Mouse (Mus musculus) heart, postnatal 10 days (tissue): Measurements from ENCODE around the gene Gimap7. TPM values are rescaled to one million over a fixed set of nuclear protein-coding genes. Genes with fewer than 3 reads are reported as not detected.

Source experiments
- DNase-seq, 2 experiments: peaks; one replicate each; pipeline ENCODE4 v3.0.0; 2021
- intact Hi-C: fragments of 180-260 bp; cut with DNase I; formaldehyde crosslinking; loops from one replicate; pipeline ENCODE4 v1.15.1; 2025
- total RNA-seq, 2 experiments: library from RNA; stranded (reverse); gene quantifications; 2 replicates each; pipeline ENCODE4 v1.2.3; 2021

Gene Gimap7
- total RNA-seq, 2 experiments from 2014 or later: not detected

DNA sequence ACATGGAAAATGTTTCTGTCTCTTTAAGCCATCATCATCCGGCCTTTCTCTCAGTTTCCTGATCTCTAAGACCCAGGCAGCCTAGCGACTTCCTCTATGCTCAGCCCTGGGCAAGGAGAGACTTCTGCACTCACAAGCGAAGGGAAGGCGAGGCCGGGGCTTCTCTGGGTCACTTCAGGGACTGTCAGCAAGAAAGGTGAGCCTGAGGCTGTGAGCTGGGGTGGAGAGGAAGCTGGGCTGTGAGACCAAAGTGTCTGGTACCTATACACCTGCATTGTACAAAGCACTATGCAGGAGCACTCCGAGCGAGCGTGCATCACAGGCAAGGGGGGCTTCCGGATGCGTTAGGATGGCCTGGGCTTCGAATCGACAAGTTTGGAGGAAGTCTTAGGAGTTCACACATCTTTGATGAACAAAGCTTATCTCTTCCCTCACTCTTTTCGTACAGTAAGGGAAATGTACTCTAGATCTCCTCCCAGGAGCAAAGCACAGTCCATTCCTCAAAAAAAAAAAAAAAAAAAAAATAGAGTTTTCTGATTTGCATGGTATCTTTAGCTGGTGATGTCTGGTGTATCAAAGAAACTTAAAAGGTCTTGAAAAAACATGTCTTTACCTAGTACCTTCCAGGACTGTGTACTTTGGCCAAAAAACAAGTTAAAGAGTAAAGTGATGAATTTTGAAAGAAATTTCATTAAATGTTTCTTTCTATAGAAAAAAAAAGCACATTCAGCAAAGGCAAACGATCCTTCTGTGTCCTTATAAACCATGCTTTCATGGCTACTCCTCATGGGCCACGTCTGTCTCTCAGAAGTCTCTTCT, 20.7 kb downstream of the Gimap7 start, which contains the start of gene Gimap1:
Gimap1 (plus strand) TSS at position 94 of the 819 bp plus-strand sequence.
- peak; percentile 62 to 66 for DNase-seq

DNA sequence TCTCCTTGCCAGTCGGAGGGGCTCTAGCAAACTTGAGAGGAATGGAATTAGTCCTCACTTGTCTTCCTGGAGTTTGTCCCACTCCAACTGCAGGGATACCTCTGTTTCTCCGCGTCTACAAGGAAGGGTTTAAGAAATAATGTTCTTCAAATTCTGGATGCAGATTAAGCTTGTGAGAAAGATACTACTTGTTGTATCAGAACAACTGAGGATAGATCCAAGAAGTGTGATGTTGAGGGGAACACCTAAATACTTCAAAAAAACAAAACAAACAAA, 21.3 kb downstream of the Gimap7 start:
- no peak for DNase-seq
- intact Hi-C loops: no loop called here

More for the DNA sequence above, 20.7 kb downstream of the Gimap7 start, which contains the start of gene Gimap1:
- intact Hi-C loops: no loop called here

DNA sequence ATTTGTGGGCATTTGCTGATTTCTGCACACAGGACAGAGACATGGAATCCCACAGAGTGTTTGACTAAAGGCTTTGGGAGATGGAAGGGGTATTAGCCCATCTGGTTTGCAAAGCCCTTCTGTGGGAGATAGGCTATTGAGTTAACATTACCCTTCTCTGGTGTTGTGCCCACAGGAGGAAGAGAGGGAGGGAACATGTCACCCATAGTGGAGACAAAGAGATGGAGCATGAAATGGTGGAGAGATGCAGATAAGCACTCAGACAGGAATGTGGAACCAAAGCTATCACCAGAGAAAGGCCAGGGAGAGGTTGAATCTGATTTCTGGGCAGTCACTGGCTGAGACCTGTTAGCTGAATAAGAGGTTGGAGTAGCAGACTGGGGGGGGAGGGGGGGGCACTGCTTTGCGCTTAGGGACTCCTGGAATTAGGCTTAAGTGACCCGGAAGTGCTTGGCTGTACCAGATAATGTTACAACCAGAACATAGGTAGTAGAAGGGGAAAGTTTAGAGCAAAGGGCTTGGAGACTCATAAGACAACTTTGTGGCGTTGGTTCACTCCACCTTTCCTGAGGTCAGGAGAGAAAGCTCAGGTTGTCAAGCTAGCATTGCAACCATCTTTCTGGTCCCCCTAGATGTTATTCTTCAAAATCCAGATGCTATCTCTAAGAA, 22.2 kb downstream of the Gimap7 start:
- intact Hi-C loops: no loop called here
- no peak for DNase-seq

DNA sequence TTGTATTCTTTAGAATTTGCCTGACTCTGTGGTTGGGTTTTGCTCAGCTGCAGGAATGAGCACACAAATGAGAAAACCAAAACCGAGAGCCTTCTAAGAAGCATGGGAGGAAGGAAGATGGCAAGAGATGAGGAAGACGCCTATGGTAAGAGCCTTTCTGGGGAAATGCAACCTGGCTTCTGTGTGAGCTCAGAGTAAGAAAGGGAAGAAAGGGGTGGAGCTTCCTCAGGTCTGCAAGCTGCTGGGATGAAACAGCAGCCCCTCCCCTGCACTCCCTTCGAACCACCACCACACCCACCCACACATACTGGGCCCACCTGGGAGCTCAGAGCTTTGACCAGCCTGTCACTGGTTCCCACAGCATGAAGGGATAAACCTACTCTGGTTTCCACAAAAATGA, 22.9 kb downstream of the Gimap7 start:
- DNase-seq: no peak
- intact Hi-C loops: no loop called here

DNA sequence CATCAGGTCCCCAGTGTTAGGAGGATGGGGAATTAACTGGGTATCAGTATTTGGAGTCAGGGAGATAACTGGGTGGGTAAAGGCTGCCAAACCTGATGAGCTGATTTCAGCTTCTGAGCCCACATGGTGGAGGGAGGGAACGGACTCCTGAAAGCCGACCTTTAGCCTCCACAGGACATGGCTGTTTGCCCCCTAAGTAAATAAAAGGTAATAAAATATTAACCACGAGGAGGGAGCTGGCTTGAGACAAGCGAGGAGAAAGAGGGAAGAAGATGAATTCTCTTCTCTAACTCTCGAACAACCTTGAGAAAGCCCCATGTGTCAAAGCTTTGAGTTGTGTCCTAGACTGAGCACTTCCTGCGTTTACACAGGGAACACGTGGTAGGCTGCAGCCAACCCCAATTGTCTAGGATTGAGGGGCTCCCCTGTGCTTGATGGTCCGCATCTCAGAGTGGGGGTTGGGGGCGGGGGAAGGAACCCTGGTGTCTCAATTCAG, 23.3 kb downstream of the Gimap7 start:
- DNase-seq: no peak
- intact Hi-C loops: no loop called here

GRCm38 (mm10) chr6:48742422-48743351, 24.3 kb downstream of the Gimap7 start:
- intact Hi-C loops: no loop called here
- DNase-seq: peak in 1 of 2 experiments; percentile 10

GRCm38 (mm10) chr6:48745490-48745889, 27.1 kb downstream of the Gimap7 start:
- peak in 1 of 2 experiments; percentile 10 for DNase-seq
- intact Hi-C loops: no loop called here

- intact Hi-C loops: loop anchor here (1.0 to 2.0 kb wide), 3 partner anchors 39 to 99 kb away; partner anchors contain the start of genes Gimap4 and Gimap8
- DNase-seq: peak; percentile 67 to 68
Observed at GRCm38 (mm10) chr6:48745959-48746889, 27.8 kb downstream of the Gimap7 start, which contains the start of gene Gimap5. TSS of gene Gimap5 (plus strand) at chr6:48746197.

DNA sequence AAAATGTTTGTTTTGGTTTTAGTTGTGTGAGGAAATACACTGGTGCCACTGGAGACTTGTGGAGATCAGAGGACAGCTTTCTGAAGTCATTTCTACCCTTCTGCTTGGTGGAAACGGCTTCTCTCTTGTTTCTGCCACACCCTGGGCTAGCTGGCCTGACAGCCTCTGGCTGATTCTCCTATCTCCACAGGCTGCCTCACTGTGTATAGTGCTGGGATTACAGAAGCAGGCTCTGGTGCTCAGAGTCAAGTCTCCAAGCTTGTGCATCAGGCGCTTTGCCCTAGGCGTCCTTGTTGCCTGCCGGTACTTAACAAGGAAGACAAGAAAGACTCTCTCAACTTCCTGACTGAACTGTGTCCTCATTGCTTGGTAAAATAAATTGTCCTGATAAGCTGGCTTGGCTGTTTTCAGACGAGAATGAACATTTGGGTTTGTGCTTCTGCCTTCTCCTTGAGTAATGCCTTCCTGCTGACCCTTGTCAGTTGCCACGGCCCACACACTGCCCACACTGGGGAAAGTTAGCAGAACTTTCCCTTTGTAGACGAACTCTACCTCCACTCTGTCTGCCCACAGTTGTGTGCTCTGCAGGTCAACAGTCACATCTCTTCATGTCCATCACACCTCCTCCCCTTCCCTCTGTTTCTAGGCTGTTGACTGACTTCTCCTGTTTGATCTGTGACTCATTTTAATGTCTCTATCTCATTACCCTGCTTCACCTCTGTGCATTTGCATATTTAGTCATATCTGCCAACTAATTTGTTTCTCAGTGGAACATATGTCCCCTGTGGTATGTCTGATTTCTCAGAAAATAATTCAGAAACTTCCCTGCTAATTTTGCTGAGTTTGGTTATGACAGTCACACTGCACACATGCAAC, 28.9 kb downstream of the Gimap7 start:
- DNase-seq: peak in 1 of 2 experiments; percentile 27
- intact Hi-C loops: loop anchor here (1.0 to 2.0 kb wide), 3 partner anchors 25 to 63 kb away; partner anchors contain the start of gene Gimap4

DNA sequence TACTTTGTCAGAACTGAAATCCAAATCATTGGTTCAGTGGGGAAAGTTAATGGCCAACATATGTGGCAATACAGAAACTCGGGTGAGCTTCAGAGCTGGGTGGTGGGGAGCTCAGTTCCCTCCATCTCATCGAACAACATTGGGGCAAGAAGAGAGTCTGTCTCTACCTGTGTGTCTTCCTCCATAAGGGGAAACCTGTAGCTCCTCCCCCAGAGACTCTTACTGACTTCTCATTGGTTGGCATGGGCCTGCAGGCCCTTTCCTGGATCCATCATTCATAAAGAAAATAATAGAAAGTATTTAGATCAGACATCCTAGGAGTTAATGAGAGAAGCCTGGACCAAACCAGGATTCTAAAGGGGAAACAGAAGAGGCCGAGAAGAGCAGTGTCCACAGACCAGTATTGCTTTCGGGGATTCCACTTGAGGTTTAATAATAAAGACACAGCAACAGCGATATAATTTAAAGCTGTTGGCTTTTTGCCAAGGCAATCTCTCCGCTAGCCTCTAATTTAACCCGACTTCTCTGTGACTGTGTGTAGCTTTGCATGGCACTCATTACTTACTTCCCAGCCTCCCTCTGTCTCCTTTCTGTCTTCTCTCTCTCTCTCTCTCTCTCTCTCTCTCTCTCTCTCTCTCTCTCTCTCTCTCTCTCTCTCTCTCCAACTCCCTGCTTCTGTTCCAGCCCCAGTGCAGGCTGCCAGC, 45.3 kb downstream of the Gimap7 start:
- intact Hi-C loops: no loop called here

DNA sequence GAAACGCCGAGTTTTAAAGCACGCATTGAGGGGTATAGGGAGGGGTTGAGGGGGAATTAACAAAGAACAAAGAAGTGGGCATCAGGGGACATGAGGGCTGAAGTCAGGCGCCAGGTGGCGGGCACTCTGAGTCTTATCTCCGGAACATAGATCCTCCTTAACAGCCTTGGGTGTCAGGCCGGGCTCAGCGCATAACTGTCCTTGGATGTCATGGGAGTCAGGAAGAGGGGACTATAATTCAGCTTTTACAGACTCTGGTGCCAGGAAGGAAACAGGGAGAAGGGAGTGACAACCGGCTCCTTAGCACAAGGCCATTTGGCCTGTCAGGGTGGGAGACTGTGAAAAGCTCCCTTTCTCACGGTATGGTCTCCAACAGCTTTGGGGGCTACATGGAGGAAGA, 46.1 kb downstream of the Gimap7 start:
- intact Hi-C loops: no loop called here
- no peak for DNase-seq

More for the DNA sequence above, 45.3 kb downstream of the Gimap7 start:
- DNase-seq: no peak

DNA sequence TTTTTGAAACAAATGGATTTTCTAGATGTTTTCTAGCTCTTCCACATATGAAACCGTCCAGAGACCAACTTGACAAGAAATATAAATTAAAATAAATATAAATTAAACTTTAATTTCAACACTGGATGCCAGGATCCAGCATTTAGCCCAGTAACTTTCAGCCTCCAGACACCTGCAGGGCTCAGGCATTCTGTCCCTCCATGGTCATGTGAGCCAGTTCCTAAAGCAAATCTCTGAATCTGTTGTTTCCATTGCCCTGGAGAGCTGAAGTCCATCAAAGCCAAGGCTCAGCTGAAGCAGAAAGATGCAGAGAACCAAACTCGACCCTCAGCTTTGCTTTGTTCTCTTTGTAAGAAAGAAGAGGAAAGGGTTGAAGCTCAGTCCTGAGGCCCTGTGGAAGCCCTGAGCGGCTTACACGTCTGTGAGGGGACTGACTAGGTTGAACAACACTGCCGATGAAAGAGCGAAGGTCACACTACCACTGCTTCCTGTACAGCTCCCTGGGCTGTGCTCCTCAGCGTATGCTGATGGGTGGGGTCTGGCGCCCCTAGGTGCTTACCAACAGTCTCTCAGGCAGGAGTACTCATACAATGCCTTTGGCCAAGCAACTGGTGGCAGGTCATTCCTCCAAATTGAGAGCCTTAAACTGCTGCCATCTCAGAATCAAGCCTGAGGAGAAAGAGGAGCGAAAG, 49.9 kb downstream of the Gimap7 start:
- no peak for DNase-seq
- intact Hi-C loops: no loop called here

DNA sequence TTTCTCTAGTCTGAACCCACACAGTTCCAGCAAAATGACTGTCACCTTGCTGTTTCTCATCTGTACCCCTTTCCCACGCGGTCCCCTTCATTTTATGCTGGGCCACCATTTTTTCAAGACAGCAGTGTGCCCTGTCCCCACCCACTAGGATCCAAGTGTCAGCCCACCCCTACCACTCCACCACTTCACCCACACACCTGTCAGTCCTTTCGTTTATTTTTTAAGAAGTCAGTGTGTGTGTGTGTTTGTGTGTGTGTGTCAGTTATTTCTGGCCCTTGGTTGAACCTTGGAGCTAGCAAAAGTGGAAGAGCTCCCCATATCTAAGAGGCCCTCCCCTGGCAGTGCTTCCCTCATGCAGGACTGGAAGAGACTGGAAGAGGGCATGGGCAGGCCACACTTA, 50.5 kb downstream of the Gimap7 start:
- intact Hi-C loops: no loop called here
- no peak for DNase-seq

- intact Hi-C loops: loop anchor here (5.0 kb wide), 3 partner anchors 188 to 593 kb away; partner anchors contain the start of gene Atp6v0e2
- DNase-seq: no peak
Observed at GRCm38 (mm10) chr6:48770696-48771095, 52.3 kb downstream of the Gimap7 start, which contains the start of gene Gimap3. TSS of gene Gimap3 (minus strand) at chr6:48770851.

DNA sequence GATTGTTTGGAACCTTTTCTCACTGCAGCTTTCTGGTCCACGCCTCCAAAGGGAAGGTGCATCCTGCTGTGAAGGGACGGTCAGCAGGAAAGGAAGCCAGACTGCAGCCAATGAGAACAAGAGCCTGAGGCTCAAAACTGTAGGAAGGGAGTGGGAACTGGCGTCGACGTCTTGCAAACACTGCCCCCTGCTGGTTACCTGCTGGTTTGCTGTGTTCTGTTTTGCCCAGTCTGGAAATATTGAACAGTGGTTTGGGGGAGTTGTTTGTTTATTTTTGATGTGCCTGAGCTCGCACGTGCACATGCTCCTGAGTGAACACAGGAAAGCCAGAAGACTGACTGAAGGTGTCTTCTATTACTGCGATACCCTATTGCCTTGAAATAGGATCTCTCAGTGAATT, 53.6 kb downstream of the Gimap7 start:
- intact Hi-C loops: loop anchor here (1.0 to 5.0 kb wide), 5 partner anchors 25 to 595 kb away; partner anchors contain the start of gene Atp6v0e2
- DNase-seq: peak; percentile 84 to 91
